Mouse (Mus musculus) heart, adult 8-10 months (tissue): ENCODE measurements around the gene Nr1i3. TPM values are rescaled to one million over a fixed set of nuclear protein-coding genes. Genes with fewer than 3 reads are reported as not detected.
A peak's percentile ranks its signal among the peaks of the same experiment; 100 is the strongest.

Experiments used
- DNase-seq: peaks from one replicate; pipeline ENCODE4 v3.0.0; 2022; ENCODE audit warnings: low spot score
- total RNA-seq, 4 experiments: library from RNA; stranded (reverse); gene quantifications; 2 replicates each; pipeline ENCODE4 v1.2.4; 2022

Gene Nr1i3
- total RNA-seq = not detected

DNA sequence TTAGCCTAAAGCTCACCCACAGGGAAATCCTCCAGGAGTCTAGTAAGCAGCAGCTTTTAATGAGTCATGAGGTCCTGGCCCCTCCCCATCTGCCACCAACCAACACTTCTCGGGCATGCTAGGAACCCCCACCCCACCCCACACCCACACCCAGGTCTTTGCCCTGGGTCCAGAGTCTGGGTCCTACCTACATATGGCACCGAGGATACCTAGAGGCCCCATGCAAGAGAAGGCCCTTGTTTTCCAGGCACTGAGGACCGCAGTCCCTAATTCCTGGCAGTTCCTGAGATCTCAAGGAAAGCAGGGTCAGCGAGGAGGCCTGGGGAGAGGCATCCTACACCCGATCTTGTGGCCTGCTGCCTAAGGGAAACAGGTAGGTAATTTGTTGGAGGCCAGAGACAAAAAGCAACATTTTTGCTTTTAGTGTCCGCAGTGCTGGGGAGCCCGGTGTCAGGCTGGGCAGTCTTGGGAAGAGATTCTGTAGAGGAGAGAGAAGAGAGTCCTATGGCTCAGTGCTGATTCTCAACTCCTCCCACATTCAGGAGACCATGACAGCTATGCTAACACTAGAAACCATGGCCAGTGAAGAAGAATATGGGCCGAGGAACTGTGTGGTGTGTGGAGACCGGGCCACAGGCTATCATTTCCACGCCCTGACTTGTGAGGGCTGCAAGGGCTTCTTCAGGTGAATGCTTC lies at the start of gene Nr1i3:
TSS of gene Nr1i3 (plus strand) at position 170 of the 696 bp plus-strand sequence.
- DNase-seq = no peak

DNA sequence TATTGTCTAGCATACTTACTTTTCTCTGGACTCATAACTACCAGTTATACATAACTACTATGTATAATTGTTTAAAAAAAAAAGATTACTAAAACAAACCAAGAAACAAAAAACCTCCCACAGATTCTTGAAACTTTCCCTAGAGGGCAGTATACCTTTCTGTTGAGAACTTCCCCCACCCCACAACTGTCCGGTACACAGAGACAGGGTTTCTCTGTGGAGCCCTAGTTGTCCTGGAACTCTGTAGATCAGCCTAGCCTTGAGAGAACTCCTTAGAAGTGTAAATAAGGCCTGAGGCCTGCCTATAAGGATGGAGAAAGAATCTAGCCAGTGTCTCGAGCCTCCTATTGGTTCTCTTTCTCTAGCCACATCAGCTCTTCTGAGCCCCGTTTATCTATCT lies 49.5 kb upstream of the Nr1i3 start:
- peak; percentile 44 for DNase-seq

DNA sequence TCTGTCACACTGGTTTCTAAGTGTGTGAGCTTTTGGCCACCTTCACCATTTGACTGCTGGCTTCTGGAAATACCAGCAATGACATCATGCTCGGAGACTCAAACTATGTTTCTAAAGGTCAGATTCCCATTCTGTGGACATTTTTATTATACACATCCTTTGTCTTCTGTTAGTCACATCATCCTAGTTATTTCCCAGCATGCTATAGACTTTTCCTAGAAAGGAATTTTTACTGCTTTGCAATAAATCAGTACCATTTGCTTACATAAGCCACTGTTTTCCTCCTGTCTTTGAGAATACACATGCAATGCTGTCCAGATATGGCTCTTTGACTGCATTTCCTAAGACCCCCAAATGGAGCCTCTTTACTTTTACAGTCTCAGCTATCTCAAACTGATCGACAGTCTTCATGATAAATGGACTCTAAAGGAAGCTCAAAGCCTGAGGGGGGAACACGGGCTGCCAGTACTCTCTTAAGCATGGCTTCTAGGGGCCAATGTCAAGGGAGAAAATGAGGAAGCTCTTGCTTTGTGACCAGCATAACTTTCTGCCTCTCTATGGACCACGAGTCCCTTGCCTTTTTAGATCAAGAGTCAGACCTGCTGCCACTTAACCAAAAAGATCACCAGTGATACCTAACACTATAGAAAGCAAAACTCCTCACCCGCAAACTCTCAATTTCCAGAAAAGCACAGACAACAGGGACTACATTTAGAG lies 48.0 kb upstream of the Nr1i3 start:
- DNase-seq = no peak

DNA sequence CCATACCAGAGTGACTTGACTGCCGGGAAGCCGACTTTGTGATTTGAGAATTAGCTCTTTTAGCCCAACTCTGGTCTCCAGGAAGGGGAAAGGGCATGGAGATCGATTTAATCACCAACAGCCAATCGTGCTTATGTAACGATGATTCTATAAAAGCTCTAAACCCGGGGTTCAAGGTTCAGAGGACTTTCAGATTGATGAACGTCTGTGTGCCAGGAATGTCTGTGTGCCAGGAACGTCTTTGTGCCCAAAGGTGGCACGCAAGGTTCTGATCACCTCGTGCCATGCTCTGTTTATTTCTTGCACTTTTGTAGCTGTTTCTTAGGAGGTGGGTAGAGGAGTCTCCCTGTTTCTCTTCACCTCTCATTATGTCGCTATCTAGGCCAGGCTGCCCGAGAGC lies 44.9 kb upstream of the Nr1i3 start:
- no peak for DNase-seq

DNA sequence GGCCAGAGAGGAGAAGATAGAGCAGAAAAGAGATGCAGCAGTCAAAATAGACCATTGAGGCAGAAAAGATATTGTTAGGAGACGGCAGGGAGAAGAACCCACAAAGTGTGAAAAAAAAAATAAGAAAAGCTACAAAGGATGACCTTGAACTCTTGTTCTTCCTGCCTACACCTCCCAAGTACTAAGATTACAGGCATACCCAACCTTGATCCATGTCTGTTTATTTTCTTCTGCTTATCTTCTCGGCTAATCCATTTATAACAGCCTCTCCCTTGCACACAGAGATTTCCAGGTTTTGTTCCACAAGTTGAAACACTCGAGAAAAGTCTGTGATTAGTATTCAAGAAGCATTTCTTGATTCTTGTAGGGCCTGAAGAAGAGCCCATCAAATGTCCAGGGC lies 43.9 kb upstream of the Nr1i3 start:
- no peak for DNase-seq

DNA sequence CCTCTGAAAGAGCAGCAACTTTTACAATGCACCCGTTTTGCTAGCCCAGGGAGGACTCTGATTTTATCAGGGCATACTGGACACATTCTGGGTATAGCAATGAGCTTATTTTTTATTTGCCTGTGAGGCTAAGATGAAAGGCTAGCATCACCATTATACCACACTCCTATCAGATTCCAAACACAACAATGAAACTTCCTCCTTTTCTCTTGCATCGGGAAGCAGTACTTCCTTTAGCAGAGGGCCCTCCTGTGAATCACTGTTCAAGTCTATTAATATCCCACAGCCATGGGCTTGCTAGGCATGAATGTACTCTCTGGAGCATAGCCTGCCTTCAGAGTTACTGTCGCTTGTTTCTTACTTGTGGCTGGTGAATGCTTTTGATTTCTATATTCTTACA lies 42.6 kb upstream of the Nr1i3 start:
- peak; percentile 80 for DNase-seq

DNA sequence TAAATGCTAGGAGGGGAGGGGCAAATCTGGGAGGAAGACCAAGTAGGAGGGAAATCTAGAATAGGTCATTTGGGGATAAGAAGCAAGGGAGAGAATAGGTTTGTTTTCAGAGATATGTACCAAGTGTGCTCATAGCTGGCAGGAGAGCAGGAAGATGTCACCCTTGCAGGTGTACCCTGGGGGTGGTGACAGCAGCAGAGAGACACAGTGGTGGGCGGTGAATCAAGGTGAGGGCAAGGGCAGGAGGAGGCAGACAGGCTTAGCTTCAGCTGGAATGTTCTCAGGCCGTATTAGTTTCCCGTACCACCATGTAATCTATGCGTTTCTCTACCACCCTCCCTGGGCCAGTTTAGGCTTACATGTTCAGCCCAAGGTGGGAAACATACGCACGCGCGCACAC lies 41.0 kb upstream of the Nr1i3 start:
- no peak for DNase-seq

DNA sequence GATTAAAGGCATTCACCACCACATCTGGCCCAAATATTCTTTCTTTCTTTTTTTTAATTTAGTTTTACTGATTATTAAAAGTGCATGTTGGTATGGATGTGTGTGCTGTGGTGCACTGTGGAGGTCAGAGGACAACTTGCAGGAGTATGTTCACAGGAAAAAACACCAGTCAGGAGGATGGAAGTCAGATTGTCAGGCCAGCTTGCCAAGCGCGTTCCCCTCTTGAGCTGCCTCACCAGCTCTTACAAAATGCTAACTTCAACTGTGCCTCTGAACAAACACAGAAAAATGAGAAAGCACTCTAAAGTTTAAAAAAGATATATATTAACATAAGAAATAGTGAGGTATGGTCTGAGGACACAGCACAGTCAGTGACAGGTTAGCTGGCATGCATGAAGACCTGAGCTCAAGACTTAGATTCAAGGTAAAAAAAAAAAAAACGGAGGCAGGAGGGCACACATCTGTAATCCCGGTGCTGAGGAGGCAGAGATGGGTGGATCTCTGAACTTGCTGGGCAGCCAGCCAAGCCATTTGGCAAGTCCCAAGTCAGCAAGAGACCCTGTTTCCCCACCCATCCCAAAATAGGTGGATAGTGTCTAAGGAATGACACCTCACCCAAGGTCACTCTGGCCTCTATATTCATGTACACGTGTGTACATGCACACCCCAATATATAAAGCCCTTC lies 34.1 kb upstream of the Nr1i3 start:
- no peak for DNase-seq

DNA sequence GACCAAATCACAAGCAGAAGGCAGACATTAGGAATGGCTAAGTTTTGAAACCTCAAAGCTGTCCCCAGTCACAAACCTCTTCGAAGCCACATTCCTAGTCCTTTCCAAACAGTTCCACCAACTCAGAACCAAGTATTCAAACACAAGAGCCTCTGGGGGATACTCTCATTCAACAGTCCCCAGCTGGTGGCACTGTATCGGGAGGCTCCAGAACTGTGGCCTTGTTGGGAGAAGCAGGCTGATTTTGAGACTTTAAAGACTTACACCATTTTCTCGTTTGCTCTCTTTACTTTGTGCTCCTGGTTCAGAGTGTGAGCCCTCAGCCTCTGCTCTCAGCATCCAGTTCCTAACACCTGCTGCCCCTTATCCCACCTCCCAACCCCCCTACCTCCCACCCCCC lies 30.7 kb upstream of the Nr1i3 start:
- DNase-seq = no peak

DNA sequence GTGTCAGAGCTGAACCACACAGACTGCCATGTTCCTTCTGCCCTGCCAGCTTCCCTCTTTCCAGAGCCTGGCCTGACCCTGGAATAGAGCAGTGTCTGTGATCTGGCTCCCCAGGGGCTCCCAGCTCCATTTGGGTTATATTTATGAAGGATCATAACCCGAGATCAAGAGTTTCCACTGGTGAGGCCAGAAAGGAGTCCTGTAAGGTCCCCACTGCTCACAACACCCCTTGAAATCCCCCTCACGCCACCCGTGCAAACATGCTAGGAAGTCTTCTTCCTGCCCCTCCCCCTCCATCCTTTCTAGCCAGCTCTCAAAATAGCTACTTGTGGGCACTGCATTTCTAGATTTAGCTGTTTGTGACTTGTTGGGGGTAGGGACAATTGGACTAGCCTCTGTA lies 30.1 kb upstream of the Nr1i3 start:
- peak; percentile 70 for DNase-seq

DNA sequence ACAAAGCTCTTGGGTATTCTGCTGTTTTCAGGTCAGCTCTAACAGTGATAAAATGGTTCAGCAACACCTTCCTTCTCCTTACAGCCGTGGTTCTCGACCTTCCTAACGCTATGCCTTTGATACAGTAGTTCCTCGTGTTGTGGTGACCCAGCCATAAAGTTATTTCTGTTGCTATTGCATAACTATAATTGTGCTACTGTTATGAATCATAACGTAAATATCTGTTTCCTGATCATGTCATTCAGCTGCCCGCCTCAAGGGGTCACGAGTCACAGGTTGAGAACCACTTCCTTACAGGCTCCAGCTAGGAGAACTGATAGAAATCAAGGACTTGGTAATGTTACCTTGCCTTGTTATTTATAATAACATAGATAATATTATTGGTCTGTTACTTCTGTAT lies 29.5 kb upstream of the Nr1i3 start:
- DNase-seq = peak; percentile 55

DNA sequence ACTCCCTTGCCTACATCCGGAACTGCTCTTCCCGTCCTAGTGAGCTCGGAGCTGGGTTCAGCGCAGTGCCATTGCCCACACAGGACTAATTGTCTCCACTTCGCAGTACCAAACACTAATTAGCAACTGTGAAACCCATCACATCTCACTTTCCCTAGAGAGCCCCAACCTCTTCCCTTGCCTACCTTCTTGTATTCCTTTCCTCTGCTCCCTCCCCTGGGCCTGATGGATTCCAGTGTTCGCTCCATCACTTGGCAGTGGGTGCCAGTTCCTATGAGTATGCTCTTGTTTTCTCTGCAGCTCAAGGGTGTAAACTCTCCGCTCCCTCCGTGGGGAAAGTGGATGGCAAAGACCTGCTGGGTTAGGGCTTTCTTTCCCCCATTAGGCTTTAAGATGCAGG lies 28.1 kb upstream of the Nr1i3 start:
- no peak for DNase-seq

DNA sequence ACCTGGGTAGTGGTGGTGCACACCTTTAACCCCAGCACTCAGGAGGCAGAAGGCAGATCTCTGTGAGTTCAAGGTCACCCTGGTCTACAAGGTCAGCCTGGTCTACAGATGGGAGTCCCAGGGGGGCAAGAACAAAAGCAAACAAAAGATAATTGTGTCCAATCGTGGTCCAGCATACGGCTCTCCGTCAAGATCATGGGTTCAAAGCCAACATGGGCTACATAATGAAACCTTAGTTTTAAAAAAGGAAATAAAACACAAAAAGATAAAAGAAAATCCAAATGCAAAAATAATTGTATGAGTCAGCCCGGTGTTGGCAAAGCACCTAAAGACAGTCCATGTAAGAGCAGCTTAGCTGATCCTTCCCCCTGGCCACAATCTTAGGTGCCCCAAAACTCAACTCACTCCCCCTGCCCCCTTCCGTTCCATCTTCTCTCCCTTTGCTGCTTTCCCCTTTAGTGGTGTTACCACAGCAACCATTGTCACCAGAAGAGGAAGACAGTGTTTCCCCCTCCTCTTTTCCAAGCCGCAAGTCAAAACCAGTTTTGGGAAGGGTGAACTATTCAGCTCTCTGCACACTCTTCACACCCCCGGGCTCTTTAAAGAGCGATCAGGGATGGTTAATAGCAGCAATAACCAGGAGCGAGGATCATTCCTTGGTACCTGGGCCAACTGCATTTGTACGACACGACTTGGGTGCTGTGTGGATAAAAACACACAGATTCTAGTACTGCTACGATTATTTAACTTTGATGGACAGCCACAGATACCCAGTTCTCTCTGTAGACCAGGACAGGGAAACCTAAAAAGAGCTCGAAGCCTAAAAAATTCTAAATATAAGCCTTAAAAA lies 25.7 kb upstream of the Nr1i3 start:
- DNase-seq = no peak

DNA sequence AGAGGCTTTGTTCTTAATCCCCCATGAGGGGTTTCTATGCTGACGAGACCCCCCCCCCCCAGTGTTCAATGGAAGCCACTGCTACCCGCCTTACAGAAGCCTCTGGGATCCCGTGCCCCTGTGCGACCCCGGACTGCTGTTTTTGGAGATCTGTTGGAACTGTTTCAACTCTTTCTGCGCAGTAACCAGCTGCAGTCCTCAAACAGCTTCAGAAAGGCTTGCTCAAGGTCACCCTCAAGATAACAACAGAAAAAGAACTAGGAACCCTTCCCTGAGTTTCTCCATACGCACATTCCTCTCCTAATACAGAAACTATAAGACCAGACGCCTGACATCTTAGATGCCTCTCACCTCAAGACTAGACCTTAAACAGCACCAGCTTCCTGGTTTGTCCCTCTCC lies 24.7 kb upstream of the Nr1i3 start:
- DNase-seq = no peak

DNA sequence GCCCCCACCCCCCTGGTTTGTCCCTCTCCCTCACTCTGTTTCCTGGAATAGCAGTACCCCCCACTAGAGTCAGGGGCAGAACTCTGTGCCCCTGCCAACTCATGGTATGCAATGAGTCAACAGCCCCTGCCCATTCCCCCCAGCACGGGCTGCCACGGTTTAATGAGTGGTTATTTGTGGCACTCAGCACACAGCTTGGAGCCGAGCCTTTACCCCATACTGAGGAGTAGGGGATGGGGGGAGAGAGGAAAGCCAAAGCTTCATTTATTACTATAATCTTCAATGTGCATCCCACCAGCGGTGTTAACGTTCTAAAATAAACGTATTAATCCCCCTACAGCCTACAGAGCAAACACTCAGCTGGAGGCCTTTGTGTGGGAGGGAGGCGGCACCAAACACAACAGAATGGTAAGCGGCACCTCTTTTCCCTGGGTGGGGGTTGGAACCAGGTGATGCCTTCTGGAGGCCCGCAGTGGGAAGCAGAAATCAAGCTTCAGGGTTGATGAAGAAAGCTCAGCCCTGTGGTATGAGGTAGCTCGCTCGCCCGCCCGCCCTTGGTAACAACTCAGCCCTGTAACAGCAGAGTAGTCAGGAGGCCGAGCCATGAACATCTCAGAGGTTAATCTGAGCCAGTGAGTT lies 24.2 kb upstream of the Nr1i3 start:
- DNase-seq = no peak

DNA sequence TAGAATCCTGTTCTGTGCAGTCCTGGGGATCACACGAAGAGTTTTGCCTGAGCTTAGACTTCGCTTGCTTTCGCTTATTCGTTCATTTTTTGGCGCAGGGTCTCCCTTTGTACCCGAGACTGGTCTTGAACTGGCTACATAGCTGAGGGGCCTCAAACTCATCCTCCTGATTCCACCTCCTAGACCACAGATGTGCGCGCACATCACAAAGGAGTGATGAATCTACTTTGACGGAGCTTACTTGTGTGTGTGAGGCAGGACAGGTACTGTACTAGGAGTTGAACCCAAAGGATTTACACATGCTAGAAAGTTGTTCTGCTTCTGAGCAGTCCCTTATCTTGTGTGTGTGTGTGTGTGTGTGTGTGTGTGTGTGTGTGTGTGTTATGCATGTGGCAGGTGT lies 22.9 kb upstream of the Nr1i3 start:
- DNase-seq = no peak

DNA sequence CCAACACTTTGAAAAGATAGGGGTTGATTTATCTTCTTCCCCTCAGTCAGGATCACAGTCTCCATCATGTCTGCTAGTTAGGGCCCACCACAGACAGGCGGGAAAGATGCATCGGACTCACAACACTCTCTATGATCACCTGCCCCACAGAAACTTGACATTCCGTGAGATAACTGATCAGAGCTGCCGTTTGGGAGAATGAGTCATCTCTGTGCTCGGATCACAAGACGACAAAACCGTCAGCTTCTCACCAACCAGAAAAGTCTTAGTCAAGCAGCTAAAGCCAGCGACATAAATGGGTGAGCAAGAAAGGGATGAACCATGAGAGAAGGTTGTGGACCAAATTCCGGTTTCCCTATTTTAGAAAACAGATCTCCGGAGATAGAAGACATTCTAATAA lies 21.5 kb upstream of the Nr1i3 start:
- DNase-seq = no peak

DNA sequence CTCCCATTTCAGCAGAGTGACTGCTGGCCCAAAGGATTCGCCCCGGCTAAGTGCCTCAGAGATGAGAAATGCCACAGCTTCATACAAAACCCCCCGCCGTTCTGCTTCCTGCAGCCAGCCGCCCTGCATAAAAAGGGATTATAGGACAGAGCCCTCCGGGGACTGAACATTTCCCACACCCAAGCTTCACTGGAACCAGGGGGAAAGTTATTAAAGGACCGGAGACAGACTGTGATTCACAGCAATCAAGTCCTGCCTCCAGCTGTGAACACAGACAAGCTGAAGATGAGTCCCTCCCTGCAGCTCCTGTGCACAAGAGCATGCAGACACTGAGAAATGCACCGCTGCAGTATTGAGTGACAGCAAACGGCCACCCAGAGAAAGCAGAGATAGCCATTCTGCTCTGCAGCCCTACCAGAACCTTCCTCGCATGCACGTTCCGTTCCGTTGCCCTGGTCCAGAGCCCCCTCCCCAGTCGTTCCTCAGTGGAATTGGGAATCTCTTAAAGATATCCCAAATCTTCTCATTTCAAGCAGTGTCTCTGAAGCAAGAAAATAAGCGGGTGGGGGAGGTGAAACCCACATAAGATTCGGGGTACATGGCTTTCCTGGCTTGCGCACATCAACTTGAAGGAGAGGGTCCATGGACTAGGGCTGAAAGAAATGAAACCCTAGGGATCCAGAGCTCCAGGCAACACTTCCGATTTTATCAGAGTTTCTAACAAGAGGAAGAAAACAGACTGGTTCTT lies 20.5 kb upstream of the Nr1i3 start:
- no peak for DNase-seq

DNA sequence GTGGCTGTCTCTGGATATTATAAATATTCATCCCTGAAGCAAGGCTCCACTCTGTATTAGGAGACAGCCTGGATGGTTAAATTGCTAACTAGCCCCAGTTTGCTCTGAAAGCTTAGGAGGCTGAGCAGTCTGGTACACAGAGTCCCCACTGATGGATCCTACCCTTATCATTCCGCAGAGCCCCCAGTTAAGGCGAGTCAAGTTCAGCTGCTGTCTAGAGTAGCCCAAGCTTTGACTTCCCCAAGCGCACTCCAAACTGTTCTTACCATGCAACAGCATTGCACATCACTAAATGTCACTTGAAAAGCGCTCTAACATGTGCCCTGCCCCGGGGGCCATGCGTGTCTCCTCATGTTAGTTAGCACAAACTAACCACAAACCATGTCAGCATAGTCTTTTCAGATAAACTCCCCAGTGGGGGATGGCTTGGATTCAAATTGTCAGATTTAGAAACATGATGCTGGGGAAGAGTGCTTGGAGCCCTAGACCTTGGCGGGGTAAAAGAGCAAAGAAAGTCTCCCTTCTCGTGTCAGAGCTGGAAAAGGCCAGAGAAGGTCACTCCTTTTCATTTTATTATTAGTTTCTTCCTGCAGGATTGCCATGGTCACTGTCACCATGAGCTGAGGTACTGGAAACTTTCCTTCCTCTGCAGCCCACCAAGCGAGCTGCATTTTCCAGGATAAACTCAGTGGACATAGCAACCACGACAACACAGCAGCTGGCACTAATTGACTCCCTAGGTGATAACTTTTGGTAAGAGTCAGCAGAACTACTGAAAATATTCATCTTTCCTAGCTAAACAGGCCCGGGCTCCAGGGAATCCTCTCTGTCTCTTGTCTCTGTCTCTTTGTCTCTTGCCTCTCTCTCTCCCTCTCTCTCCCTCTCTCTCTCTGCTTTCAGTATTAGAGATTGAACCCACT lies 19.6 kb upstream of the Nr1i3 start:
- DNase-seq = no peak
